Mouse (Mus musculus): ENCODE measurements at regions not wholly inside any gene's neighbourhood (a gene's known extent, or its start where the extent isn't known, plus 50 kb on each side); places are given as distances from the start of the nearest gene placed in this dataset.

DNA sequence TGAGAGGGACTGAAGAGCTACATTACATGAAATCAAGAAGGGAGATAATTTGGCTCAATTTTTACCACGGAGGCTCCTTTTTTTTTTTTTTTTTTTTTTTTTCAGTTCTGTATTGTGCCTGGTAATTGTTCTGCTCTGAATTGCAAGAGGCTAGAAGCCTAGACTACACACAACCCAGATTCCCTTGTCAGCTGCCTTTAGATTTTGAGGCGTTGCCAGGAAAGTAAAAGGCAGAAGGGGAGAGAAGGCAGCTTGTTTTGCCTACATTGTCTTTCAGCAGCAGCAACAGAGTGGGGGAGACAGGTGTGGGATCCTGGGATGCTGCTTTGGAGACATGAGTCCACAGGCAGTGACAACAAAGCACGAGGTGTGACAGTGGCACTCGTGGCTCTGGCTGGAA lies 170.7 kb downstream of the Mycn start:
- no peak for TF ChIP-seq EP300 (IDR thresholded peaks at IDR 0.05; ENCODE audit: low read depth)
- no peak for TF ChIP-seq CTCF (IDR thresholded peaks at IDR 0.05; ENCODE audit: low read depth)
- 51% methylated on average over 4 of the region's 4 CpGs for WGBS (ENCODE audit: insufficient replicate concordance)
- no peak overlapping the region for H3K4me3 ChIP-seq (ENCODE audit: insufficient read depth in 1 of 2, low read depth in 2 of 2, low read length in 2 of 2)
- H3K36me3 ChIP-seq (replicated peaks; ENCODE audit: control insufficient read depth, insufficient read depth, low read depth), result no peaks in the 10 kb centered on the region
- no peak overlapping the region for H3K4me2 ChIP-seq (ENCODE audit: low read depth)
- DNase-seq (ENCODE audit: low read depth in 3 of 3, low spot score in 3 of 3) (no peak), ATAC-seq (ENCODE audit: insufficient read depth) (no peak)
- H3K9ac ChIP-seq (replicated peaks), result no peak overlapping the region
- H3K27ac ChIP-seq, result no peak overlapping the region
- H3K4me1 ChIP-seq (replicated peaks; ENCODE audit: control insufficient read depth in 2 of 2, insufficient read depth in 2 of 2, low read length in 1 of 2), result no peaks in the 10 kb centered on the region
- no peaks in the 10 kb centered on the region for H3K27me3 ChIP-seq (ENCODE audit: control insufficient read depth, insufficient read depth, low read length)
- no peaks in the 10 kb centered on the region for H3K9me3 ChIP-seq (ENCODE audit: control insufficient read depth, low read length)

- Histone ChIP-seq H3K27ac (no peak overlapping the region), H3K4me2 (ENCODE audit: low read depth) (no peak overlapping the region), H3K4me1 (replicated peaks; ENCODE audit: control insufficient read depth in 2 of 2, insufficient read depth in 2 of 2, low read length in 1 of 2) (no peaks in the 10 kb centered on the region), H3K9ac (replicated peaks) (no peak overlapping the region), H3K36me3 (replicated peaks; ENCODE audit: control insufficient read depth, insufficient read depth, low read depth) (no peaks in the 10 kb centered on the region), H3K4me3 (ENCODE audit: insufficient read depth in 1 of 2, low read depth in 2 of 2, low read length in 2 of 2) (no peak overlapping the region), H3K9me3 (ENCODE audit: control insufficient read depth, low read length) (no peaks in the 10 kb centered on the region), H3K27me3 (ENCODE audit: control insufficient read depth, insufficient read depth, low read length) (no peaks in the 10 kb centered on the region)
- DNase-seq (ENCODE audit: low read depth in 3 of 3, low spot score in 3 of 3), result no peak
- TF ChIP-seq CTCF (IDR thresholded peaks at IDR 0.05; ENCODE audit: low read depth) (no peak), EP300 (IDR thresholded peaks at IDR 0.05; ENCODE audit: low read depth) (no peak)
- 65% methylated on average over 11 of the region's 11 CpGs for WGBS (ENCODE audit: insufficient replicate concordance)
- no peak for ATAC-seq (ENCODE audit: insufficient read depth)
These were observed 175.0 kb downstream of the Mycn start for GRCm38 (mm10) chr12:12766510-12767304.

- no peak for TF ChIP-seq CTCF (IDR thresholded peaks at IDR 0.05; ENCODE audit: low read depth)
- TF ChIP-seq EP300 (IDR thresholded peaks at IDR 0.05; ENCODE audit: low read depth), result no peak
- Histone ChIP-seq H3K27ac (no peak overlapping the region), H3K27me3 (ENCODE audit: control insufficient read depth, insufficient read depth, low read length) (no peaks in the 10 kb centered on the region), H3K4me3 (ENCODE audit: insufficient read depth in 1 of 2, low read depth in 2 of 2, low read length in 2 of 2) (no peak overlapping the region), H3K9ac (replicated peaks) (no peak overlapping the region), H3K4me2 (ENCODE audit: low read depth) (no peak overlapping the region), H3K4me1 (replicated peaks; ENCODE audit: control insufficient read depth in 2 of 2, insufficient read depth in 2 of 2, low read length in 1 of 2) (no peaks in the 10 kb centered on the region), H3K36me3 (replicated peaks; ENCODE audit: control insufficient read depth, insufficient read depth, low read depth) (no peaks in the 10 kb centered on the region), H3K9me3 (ENCODE audit: control insufficient read depth, low read length) (no peaks in the 10 kb centered on the region)
- no peak for DNase-seq (ENCODE audit: low read depth in 3 of 3, low spot score in 3 of 3)
- 41% methylated on average over 7 of the region's 7 CpGs for WGBS (ENCODE audit: insufficient replicate concordance)
- no peak for ATAC-seq (ENCODE audit: insufficient read depth)
These were observed 176.1 kb downstream of the Mycn start for GRCm38 (mm10) chr12:12765490-12766058.

GRCm38 (mm10) chr12:12765055-12765454 lies 176.7 kb downstream of the Mycn start:
- Histone ChIP-seq H3K4me2 (ENCODE audit: low read depth) (no peak overlapping the region), H3K9me3 (ENCODE audit: control insufficient read depth, low read length) (no peaks in the 10 kb centered on the region), H3K36me3 (replicated peaks; ENCODE audit: control insufficient read depth, insufficient read depth, low read depth) (no peaks in the 10 kb centered on the region), H3K27me3 (ENCODE audit: control insufficient read depth, insufficient read depth, low read length) (no peaks in the 10 kb centered on the region), H3K4me1 (replicated peaks; ENCODE audit: control insufficient read depth in 2 of 2, insufficient read depth in 2 of 2, low read length in 1 of 2) (no peaks in the 10 kb centered on the region), H3K27ac (no peak overlapping the region), H3K4me3 (ENCODE audit: insufficient read depth in 1 of 2, low read depth in 2 of 2, low read length in 2 of 2) (no peak overlapping the region), H3K9ac (replicated peaks) (no peak overlapping the region)
- 58% methylated on average over 8 of the region's 8 CpGs for WGBS (ENCODE audit: insufficient replicate concordance)
- TF ChIP-seq EP300 (IDR thresholded peaks at IDR 0.05; ENCODE audit: low read depth) (no peak), CTCF (IDR thresholded peaks at IDR 0.05; ENCODE audit: low read depth) (no peak)
- ATAC-seq (ENCODE audit: insufficient read depth) (no peak), DNase-seq (ENCODE audit: low read depth in 3 of 3, low spot score in 3 of 3) (no peak)

DNA sequence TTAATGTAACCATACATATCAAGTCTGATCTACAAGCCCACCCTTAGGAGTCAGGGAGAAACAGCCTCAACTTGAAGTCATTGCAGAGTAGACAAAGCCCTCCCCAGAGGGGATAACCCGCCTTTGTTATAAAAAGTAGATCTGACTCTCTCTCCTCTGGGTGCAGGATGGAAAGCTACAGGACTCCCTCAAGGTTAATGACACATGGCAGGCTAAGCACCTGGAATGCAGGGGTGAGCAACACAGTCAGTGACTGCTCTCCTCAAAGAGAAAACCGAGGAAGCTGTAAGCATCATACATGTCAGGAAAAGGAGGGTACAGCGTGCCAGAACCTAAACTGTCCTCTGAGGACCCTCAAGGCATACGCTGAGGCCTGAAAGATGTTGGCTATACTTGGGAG lies 177.1 kb downstream of the Mycn start:
- Histone ChIP-seq H3K27me3 (ENCODE audit: control insufficient read depth, insufficient read depth, low read length) (no peaks in the 10 kb centered on the region), H3K36me3 (replicated peaks; ENCODE audit: control insufficient read depth, insufficient read depth, low read depth) (no peaks in the 10 kb centered on the region), H3K9me3 (ENCODE audit: control insufficient read depth, low read length) (no peaks in the 10 kb centered on the region), H3K27ac (no peak overlapping the region), H3K9ac (replicated peaks) (no peak overlapping the region), H3K4me1 (replicated peaks; ENCODE audit: control insufficient read depth in 2 of 2, insufficient read depth in 2 of 2, low read length in 1 of 2) (no peaks in the 10 kb centered on the region), H3K4me2 (ENCODE audit: low read depth) (no peak overlapping the region), H3K4me3 (ENCODE audit: insufficient read depth in 1 of 2, low read depth in 2 of 2, low read length in 2 of 2) (no peak overlapping the region)
- WGBS (ENCODE audit: insufficient replicate concordance), result 62% methylated on average over 4 of the region's 4 CpGs
- no peak for TF ChIP-seq CTCF (IDR thresholded peaks at IDR 0.05; ENCODE audit: low read depth)
- TF ChIP-seq EP300 (IDR thresholded peaks at IDR 0.05; ENCODE audit: low read depth), result no peak
- DNase-seq (ENCODE audit: low read depth in 3 of 3, low spot score in 3 of 3) (no peak), ATAC-seq (ENCODE audit: insufficient read depth) (no peak)
